Mouse (Mus musculus) brown adipose tissue, adult 24 weeks (tissue): ENCODE measurements around the gene Chd4. TPM values are rescaled to one million over a fixed set of nuclear protein-coding genes. Genes with fewer than 3 reads are reported as not detected.

Source experiments
- H3K27ac ChIP-seq: fragments of 200-500 bp; replicated peaks from 2 replicates; pipeline ENCODE4 v1.5.1; 2012; ENCODE audit warnings: low read depth, mild to moderate bottlenecking, low read length
- H3K4me1 ChIP-seq: fragments of 200-500 bp; 2 replicates; pipeline ENCODE4 v1.6.1; 2012; ENCODE audit warnings: low read length, mixed read lengths; ENCODE audit not compliant: control insufficient read depth, insufficient read depth, insufficient read length
- H3K4me3 ChIP-seq: fragments of 200-500 bp; 2 replicates; pipeline ENCODE4 v1.5.1; 2012; ENCODE audit warnings: low read depth, mild to moderate bottlenecking, low read length, moderate library complexity; ENCODE audit not compliant: insufficient read depth
- polyA plus RNA-seq: library from polyadenylated mRNA; stranded (reverse); fragments of >200 nt; gene quantifications from 2 replicates; pipeline ENCODE4 v1.2.4, GENCODE M21; 2012; ENCODE audit not compliant: missing spikeins, insufficient read depth, insufficient read length

Gene Chd4
- polyA plus RNA-seq, 1 experiment = 90.8 TPM

GRCm38 (mm10) chr6:125082801-125083386, 12.9 kb upstream of the Chd4 start:
- Histone ChIP-seq H3K4me3 (no peak overlapping the region), H3K4me1 (no peaks in the 10 kb centered on the region), H3K27ac (no peak overlapping the region)

GRCm38 (mm10) chr6:125084424-125084823, 11.4 kb upstream of the Chd4 start:
- Histone ChIP-seq H3K4me3 (no peak overlapping the region), H3K4me1 (peaks cover 4% of the 10 kb centered on the region), H3K27ac (no peak overlapping the region)

- no peak overlapping the region; the same call in 1 of the 2 replicates for H3K27ac ChIP-seq
- no peak overlapping the region for H3K4me3 ChIP-seq
- peaks cover 11% of the 10 kb centered on the region for H3K4me1 ChIP-seq
These were observed 7.8 kb upstream of the Chd4 start for GRCm38 (mm10) chr6:125087937-125088336.

GRCm38 (mm10) chr6:125088561-125089321, 7.0 kb upstream of the Chd4 start:
- H3K27ac ChIP-seq = peak overlapping the region; percentile 75
- peak overlapping the region; percentile 4; the same call in 1 of the 2 replicates for H3K4me3 ChIP-seq
- H3K4me1 ChIP-seq = peaks cover 11% of the 10 kb centered on the region

GRCm38 (mm10) chr6:125089521-125090321, 6.1 kb upstream of the Chd4 start:
- peak overlapping the region; percentile 48 for H3K4me3 ChIP-seq
- peak overlapping the region; percentile 94 for H3K27ac ChIP-seq

GRCm38 (mm10) chr6:125090341-125091085, 5.3 kb upstream of the Chd4 start:
- H3K4me3 ChIP-seq = no peak overlapping the region
- peaks cover 11% of the 10 kb centered on the region for H3K4me1 ChIP-seq
- H3K27ac ChIP-seq = peak overlapping the region; percentile 53

More at GRCm38 (mm10) chr6:125089521-125090321, 6.1 kb upstream of the Chd4 start:
- peaks cover 11% of the 10 kb centered on the region for H3K4me1 ChIP-seq

GRCm38 (mm10) chr6:125092372-125092771, 3.4 kb upstream of the Chd4 start:
- Histone ChIP-seq H3K4me1 (peaks cover 11% of the 10 kb centered on the region), H3K27ac (peak overlapping the region; percentile 69), H3K4me3 (no peak overlapping the region)

- H3K27ac ChIP-seq = no peak overlapping the region
- no peak overlapping the region for H3K4me3 ChIP-seq
- H3K4me1 ChIP-seq = peaks cover 18% of the 10 kb centered on the region
These were observed 938 bp upstream of the Chd4 start for GRCm38 (mm10) chr6:125094843-125095242.

- peak overlapping the region; percentile 97 for H3K27ac ChIP-seq
- peak overlapping the region; percentile 100 for H3K4me3 ChIP-seq
- peaks cover 19% of the 10 kb centered on the region for H3K4me1 ChIP-seq
These were observed 457 bp downstream of the Chd4 start for GRCm38 (mm10) chr6:125096279-125096596.

- H3K4me3 ChIP-seq = peak overlapping the region; percentile 100
- H3K4me1 ChIP-seq = peaks cover 19% of the 10 kb centered on the region
- H3K27ac ChIP-seq = peak overlapping the region; percentile 82
These were observed 990 bp downstream of the Chd4 start for GRCm38 (mm10) chr6:125096597-125097345.

- peak overlapping the region; percentile 100 for H3K4me3 ChIP-seq
- H3K27ac ChIP-seq = peak overlapping the region; percentile 58
- H3K4me1 ChIP-seq = peaks cover 19% of the 10 kb centered on the region
These were observed 1.5 kb downstream of the Chd4 start for GRCm38 (mm10) chr6:125097346-125097689.

GRCm38 (mm10) chr6:125097951-125098350, 2.2 kb downstream of the Chd4 start:
- H3K4me1 ChIP-seq = peaks cover 19% of the 10 kb centered on the region
- H3K27ac ChIP-seq = peak overlapping the region; percentile 58
- H3K4me3 ChIP-seq = peak overlapping the region; percentile 100

GRCm38 (mm10) chr6:125098513-125098912, 2.7 kb downstream of the Chd4 start:
- peak overlapping the region; percentile 58 for H3K27ac ChIP-seq
- peaks cover 19% of the 10 kb centered on the region for H3K4me1 ChIP-seq
- H3K4me3 ChIP-seq = peak overlapping the region; percentile 100

GRCm38 (mm10) chr6:125099421-125099971, 3.7 kb downstream of the Chd4 start:
- Histone ChIP-seq H3K4me3 (peak overlapping the region; percentile 31), H3K27ac (peak overlapping the region; percentile 58), H3K4me1 (peaks cover 19% of the 10 kb centered on the region)
